Comparison of ENCODE assay signal across 8 mouse cellular contexts in the genomic region with DNA sequence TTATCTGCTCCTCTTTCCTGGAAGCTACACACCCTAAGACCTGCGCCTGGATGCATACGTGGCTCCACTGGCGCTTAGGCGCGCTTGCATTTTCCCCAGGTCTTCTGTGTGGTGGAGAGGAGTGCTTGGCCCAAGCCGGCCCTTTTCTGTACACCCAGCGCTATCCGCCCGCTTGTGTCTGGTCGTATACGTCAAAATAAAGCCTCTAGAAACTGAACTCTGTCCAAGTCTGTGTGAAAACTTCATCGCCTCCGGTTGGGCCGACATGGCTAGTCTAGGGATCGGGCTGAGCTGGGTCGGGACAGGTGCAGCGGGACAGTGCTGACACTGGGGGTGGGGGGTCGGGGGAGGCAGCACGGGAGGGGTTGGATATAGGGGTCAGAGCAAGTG. TPM values are rescaled to one million over a fixed set of nuclear protein-coding genes. Genes with fewer than 3 reads are reported as not detected.
DNase-seq lines count a peak whose midpoint lies in the region; ATAC-seq and TF ChIP-seq lines count a peak whose summit lies in the region.

No protein-coding gene starts in this region.

- peak overlapping the region; percentile 57 for H3K9ac ChIP-seq in lung, embryonic 14.5 days
- peak overlapping the region; percentile 15 for H3K9ac ChIP-seq in embryonic facial prominence, embryonic 11.5 days (replicated peaks; ENCODE audit: low read length)
- peak overlapping the region; percentile 82 for H3K9ac ChIP-seq in intestine, embryonic 14.5 days (ENCODE audit: low read length)
- peak overlapping the region; percentile 50 for H3K9ac ChIP-seq in neural tube, embryonic 14.5 days (replicated peaks; ENCODE audit: low read depth, low read length)

- H3K27me3 ChIP-seq in lung, embryonic 14.5 days (ENCODE audit: insufficient read depth, low read length) = no peaks in the 10 kb centered on the region
- no peaks in the 10 kb centered on the region for H3K27me3 ChIP-seq in embryonic facial prominence, embryonic 11.5 days (ENCODE audit: control insufficient read depth, insufficient read depth, low read length)
- no peaks in the 10 kb centered on the region for H3K27me3 ChIP-seq in intestine, embryonic 14.5 days (replicated peaks; ENCODE audit: control insufficient read depth, insufficient read depth, low read length)
- H3K27me3 ChIP-seq in neural tube, embryonic 14.5 days (ENCODE audit: control insufficient read depth, insufficient read depth, low read length) = no peaks in the 10 kb centered on the region

- WGBS in lung, embryonic 14.5 days = under 1% methylated on average over 19 of the region's 19 CpGs
- WGBS in embryonic facial prominence, embryonic 11.5 days = 2% methylated on average over 19 of the region's 19 CpGs
- 1% methylated on average over 19 of the region's 19 CpGs for WGBS in intestine, embryonic 14.5 days
- 2% methylated on average over 19 of the region's 19 CpGs for WGBS in neural tube, embryonic 14.5 days

- peak; percentile 59 for DNase-seq in lung, embryonic 14.5 days
- DNase-seq in lung, postnatal 36 days = no peak
- no peak for DNase-seq in embryonic facial prominence, embryonic 11.5 days (ENCODE audit: low spot score)
- no peak for DNase-seq in intestine, embryonic 14.5 days (ENCODE audit: low spot score)
- no peak for DNase-seq in adrenal gland, postnatal 10 days
- DNase-seq in spleen, postnatal 10 days (ENCODE audit: low spot score in 2 of 2) = no peak

- H3K9me3 ChIP-seq in lung, embryonic 14.5 days (ENCODE audit: low read depth, low read length) = no peaks in the 10 kb centered on the region
- H3K9me3 ChIP-seq in embryonic facial prominence, embryonic 11.5 days (replicated peaks; ENCODE audit: control insufficient read depth, low read length) = no peaks in the 10 kb centered on the region
- no peaks in the 10 kb centered on the region for H3K9me3 ChIP-seq in intestine, embryonic 14.5 days (ENCODE audit: control insufficient read depth, low read length)
- H3K9me3 ChIP-seq in neural tube, embryonic 14.5 days (ENCODE audit: control insufficient read depth, low read length) = no peaks in the 10 kb centered on the region

- H3K36me3 ChIP-seq in lung, embryonic 14.5 days (ENCODE audit: insufficient read depth) = peaks cover 54% of the 10 kb centered on the region
- H3K36me3 ChIP-seq in embryonic facial prominence, embryonic 11.5 days (replicated peaks; ENCODE audit: control insufficient read depth, insufficient read depth, low read depth, low read length) = peaks cover 9% of the 10 kb centered on the region
- peaks cover 53% of the 10 kb centered on the region for H3K36me3 ChIP-seq in intestine, embryonic 14.5 days (ENCODE audit: control insufficient read depth, insufficient read depth, low read length)
- H3K36me3 ChIP-seq in neural tube, embryonic 14.5 days (ENCODE audit: control insufficient read depth, insufficient read depth, low read length) = peaks cover 24% of the 10 kb centered on the region; the same call in 1 of the 2 replicates

- peak overlapping the region; percentile 78 for H3K4me3 ChIP-seq in lung, embryonic 14.5 days (ENCODE audit: low read depth, low read length)
- H3K4me3 ChIP-seq in embryonic facial prominence, embryonic 11.5 days (ENCODE audit: low read depth, low read length) = peak overlapping the region; percentile 72
- H3K4me3 ChIP-seq in intestine, embryonic 14.5 days (ENCODE audit: low read depth, low read length) = peak overlapping the region; percentile 91
- peak overlapping the region; percentile 54 for H3K4me3 ChIP-seq in neural tube, embryonic 14.5 days (ENCODE audit: low read depth, low read length)

- H3K27ac ChIP-seq in lung, embryonic 14.5 days (ENCODE audit: low read depth) = peak overlapping the region; percentile 77
- no peak overlapping the region; the same call in 1 of the 2 replicates for H3K27ac ChIP-seq in embryonic facial prominence, embryonic 11.5 days (replicated peaks; ENCODE audit: low read depth, low read length)
- peak overlapping the region; percentile 74 for H3K27ac ChIP-seq in intestine, embryonic 14.5 days (ENCODE audit: low read depth)
- peak overlapping the region; percentile 69 for H3K27ac ChIP-seq in neural tube, embryonic 14.5 days (ENCODE audit: low read depth, low read length)

- TF ChIP-seq CTCF in lung, embryonic 14.5 days (IDR thresholded peaks at IDR 0.05; ENCODE audit: low read depth) = no peak

- peak; percentile 42 for ATAC-seq in lung, embryonic 14.5 days (ENCODE audit: insufficient read depth)
- peak; percentile 35; the same call in 1 of the 2 replicates for ATAC-seq in embryonic facial prominence, embryonic 11.5 days (replicated peaks; ENCODE audit: insufficient number of reproducible peaks, low FRiP score, low TSS enrichment, low read depth)
- ATAC-seq in intestine, embryonic 14.5 days (replicated peaks; ENCODE audit: low FRiP score, low TSS enrichment, low read depth) = peak; percentile 44
- peak; percentile 38 for ATAC-seq in neural tube, embryonic 14.5 days (ENCODE audit: low read depth)
- no peak for ATAC-seq in granulocyte monocyte progenitor cell, adult 5-6 weeks (replicated peaks; ENCODE audit: poor library complexity, severe bottlenecking)

- peak overlapping the region; percentile 91 for H3K4me2 ChIP-seq in lung, embryonic 14.5 days
- H3K4me2 ChIP-seq in embryonic facial prominence, embryonic 11.5 days (ENCODE audit: low read depth, low read length) = peak overlapping the region; percentile 89
- H3K4me2 ChIP-seq in intestine, embryonic 14.5 days (ENCODE audit: low read length) = peak overlapping the region; percentile 93
- peak overlapping the region; percentile 87 for H3K4me2 ChIP-seq in neural tube, embryonic 14.5 days (ENCODE audit: low read depth, low read length)

- H3K4me1 ChIP-seq in lung, embryonic 14.5 days (ENCODE audit: insufficient read depth) = peaks cover 7% of the 10 kb centered on the region; the same call in 1 of the 2 replicates
- H3K4me1 ChIP-seq in embryonic facial prominence, embryonic 11.5 days (ENCODE audit: control insufficient read depth, insufficient read depth, low read length) = no peaks in the 10 kb centered on the region
- H3K4me1 ChIP-seq in intestine, embryonic 14.5 days (replicated peaks; ENCODE audit: control insufficient read depth, insufficient read depth, low read length) = peaks cover 19% of the 10 kb centered on the region; the same call in 1 of the 2 replicates
- H3K4me1 ChIP-seq in neural tube, embryonic 14.5 days (ENCODE audit: control insufficient read depth, insufficient read depth, low read length) = peaks cover 11% of the 10 kb centered on the region

RNA-seq across cellular contexts. Expression of a gene that starts 0.5 kb away (rescaled TPM):
- 22.2 and 25.7 TPM in 2 replicates for polyA plus RNA-seq in lung, embryonic 14.5 days (2014; fragmentation: Nextera tagmentation; extraction: Ambion mirVana)
- 19.2 and 19.9 TPM in 2 replicates for polyA plus RNA-seq in embryonic facial prominence, embryonic 11.5 days (2014; fragmentation: Nextera tagmentation; extraction: Ambion mirVana)
- polyA plus RNA-seq in intestine, embryonic 14.5 days (2014; fragmentation: Nextera tagmentation; extraction: Ambion mirVana) = 29.1 and 33.5 TPM in 2 replicates
- polyA plus RNA-seq in neural tube, embryonic 14.5 days (2014; fragmentation: Nextera tagmentation; extraction: Ambion mirVana) = 19.5 and 21.2 TPM in 2 replicates
- total RNA-seq in adrenal gland, postnatal 10 days (2021) = 10 to 100 TPM; 18.5 to 21.0 TPM
- total RNA-seq in granulocyte monocyte progenitor cell, adult 5-6 weeks (2014; fragmentation: Nextera tagmentation) = 14.1 and 15.1 TPM in 2 replicates
- 16.1 and 41.8 TPM in 2 replicates for total RNA-seq in granulocyte monocyte progenitor cell, adult 5-6 weeks (2017)

RNA-seq across cellular contexts. Expression of a gene that starts 4.4 kb away (rescaled TPM):
- 3.1 and 3.4 TPM in 2 replicates for polyA plus RNA-seq in lung, embryonic 14.5 days (2014; fragmentation: Nextera tagmentation; extraction: Ambion mirVana)
- 1.4 and 1.5 TPM in 2 replicates for polyA plus RNA-seq in embryonic facial prominence, embryonic 11.5 days (2014; fragmentation: Nextera tagmentation; extraction: Ambion mirVana)
- 2.5 and 2.7 TPM in 2 replicates for polyA plus RNA-seq in intestine, embryonic 14.5 days (2014; fragmentation: Nextera tagmentation; extraction: Ambion mirVana)
- polyA plus RNA-seq in neural tube, embryonic 14.5 days (2014; fragmentation: Nextera tagmentation; extraction: Ambion mirVana) = 2.8 and 3.5 TPM in 2 replicates
- 1 to 10 TPM; 2.7 to 3.4 TPM for total RNA-seq in adrenal gland, postnatal 10 days (2021)
- total RNA-seq in granulocyte monocyte progenitor cell, adult 5-6 weeks (2014; fragmentation: Nextera tagmentation) = 2.2 and 3.4 TPM in 2 replicates
- total RNA-seq in granulocyte monocyte progenitor cell, adult 5-6 weeks (2017) = 2.2 and 3.1 TPM in 2 replicates

RNA-seq across cellular contexts. Expression of a gene that starts 31.7 kb away (rescaled TPM):
- 0.18 and 0.20 TPM in 2 replicates for polyA plus RNA-seq in lung, embryonic 14.5 days (2014; fragmentation: Nextera tagmentation; extraction: Ambion mirVana)
- 0.28 and 0.31 TPM in 2 replicates for polyA plus RNA-seq in embryonic facial prominence, embryonic 11.5 days (2014; fragmentation: Nextera tagmentation; extraction: Ambion mirVana)
- polyA plus RNA-seq in intestine, embryonic 14.5 days (2014; fragmentation: Nextera tagmentation; extraction: Ambion mirVana) = 0.17 and 0.78 TPM in 2 replicates
- 0.08 TPM in 1 of 2 replicates, not detected in the other for polyA plus RNA-seq in neural tube, embryonic 14.5 days (2014; fragmentation: Nextera tagmentation; extraction: Ambion mirVana)
- 10 to 100 TPM; 12.8 to 28.1 TPM for total RNA-seq in adrenal gland, postnatal 10 days (2021)
- total RNA-seq in granulocyte monocyte progenitor cell, adult 5-6 weeks (2014; fragmentation: Nextera tagmentation) = 0.67 TPM in 1 of 2 replicates, not detected in the other
- 0.34 and 1.6 TPM in 2 replicates for total RNA-seq in granulocyte monocyte progenitor cell, adult 5-6 weeks (2017)

RNA-seq across cellular contexts. Expression of a gene that starts 34.6 kb away (rescaled TPM):
- polyA plus RNA-seq in lung, embryonic 14.5 days (2014; fragmentation: Nextera tagmentation; extraction: Ambion mirVana) = 27.9 and 30.9 TPM in 2 replicates
- 22.0 and 23.5 TPM in 2 replicates for polyA plus RNA-seq in embryonic facial prominence, embryonic 11.5 days (2014; fragmentation: Nextera tagmentation; extraction: Ambion mirVana)
- polyA plus RNA-seq in intestine, embryonic 14.5 days (2014; fragmentation: Nextera tagmentation; extraction: Ambion mirVana) = 30.7 and 33.2 TPM in 2 replicates
- polyA plus RNA-seq in neural tube, embryonic 14.5 days (2014; fragmentation: Nextera tagmentation; extraction: Ambion mirVana) = 47.7 and 55.7 TPM in 2 replicates
- total RNA-seq in adrenal gland, postnatal 10 days (2021) = 10 to 100 TPM; 54.3 to 71.9 TPM
- total RNA-seq in granulocyte monocyte progenitor cell, adult 5-6 weeks (2014; fragmentation: Nextera tagmentation) = 64.5 and 75.3 TPM in 2 replicates
- 29.7 and 30.3 TPM in 2 replicates for total RNA-seq in granulocyte monocyte progenitor cell, adult 5-6 weeks (2017)

RNA-seq across cellular contexts. Expression of a gene that starts 45.8 kb away (rescaled TPM):
- 49.4 and 49.9 TPM in 2 replicates for polyA plus RNA-seq in lung, embryonic 14.5 days (2014; fragmentation: Nextera tagmentation; extraction: Ambion mirVana)
- 45.3 and 47.2 TPM in 2 replicates for polyA plus RNA-seq in embryonic facial prominence, embryonic 11.5 days (2014; fragmentation: Nextera tagmentation; extraction: Ambion mirVana)
- 57.7 and 61.1 TPM in 2 replicates for polyA plus RNA-seq in intestine, embryonic 14.5 days (2014; fragmentation: Nextera tagmentation; extraction: Ambion mirVana)
- polyA plus RNA-seq in neural tube, embryonic 14.5 days (2014; fragmentation: Nextera tagmentation; extraction: Ambion mirVana) = 47.9 and 51.7 TPM in 2 replicates
- 10 to 100 TPM; 72.2 to 81.8 TPM for total RNA-seq in adrenal gland, postnatal 10 days (2021)
- total RNA-seq in granulocyte monocyte progenitor cell, adult 5-6 weeks (2014; fragmentation: Nextera tagmentation) = 72.6 and 79.0 TPM in 2 replicates
- total RNA-seq in granulocyte monocyte progenitor cell, adult 5-6 weeks (2017) = 75.8 and 83.2 TPM in 2 replicates

Comparison
In these comparisons a context has a peak if more than half of its experiments do, and no peak if none do; other contexts are left out.
1. H3K9ac ChIP-seq: peak in every context shown above with its lines; median percentile 82 in intestine, embryonic 14.5 days; 57 in lung, embryonic 14.5 days; 50 in neural tube, embryonic 14.5 days; 15 in embryonic facial prominence, embryonic 11.5 days.